Mouse (Mus musculus) heart, embryonic 10.5 days (tissue): Measurements from ENCODE around the gene Tecpr1. TPM values are rescaled to one million over a fixed set of nuclear protein-coding genes. Genes with fewer than 3 reads are reported as not detected.

Source experiments
- DNase-seq: peaks from one replicate; pipeline ENCODE4 v3.0.0-alpha.2; 2017; ENCODE audit warnings: low spot score
- H3K27ac ChIP-seq: fragments of 300-500 bp; sonication (generic); 2 replicates; pipeline ENCODE4 v1.5.1; 2016; ENCODE audit warnings: mild to moderate bottlenecking
- H3K27me3 ChIP-seq: fragments of 300-500 bp; sonication (generic); 2 replicates; pipeline ENCODE4 v1.6.1; 2016; ENCODE audit warnings: mild to moderate bottlenecking; ENCODE audit not compliant: poor library complexity, insufficient read depth, severe bottlenecking
- H3K36me3 ChIP-seq: fragments of 300-500 bp; sonication (generic); 2 replicates; pipeline ENCODE4 v1.6.1; 2016; ENCODE audit warnings: mild to moderate bottlenecking, moderate library complexity
- H3K4me1 ChIP-seq: fragments of 300-500 bp; sonication (generic); 2 replicates; pipeline ENCODE4 v1.6.1; 2016; ENCODE audit warnings: mild to moderate bottlenecking
- H3K4me3 ChIP-seq: fragments of 300-500 bp; sonication (generic); 2 replicates; pipeline ENCODE4 v1.5.1; 2016; ENCODE audit warnings: mild to moderate bottlenecking, moderate library complexity
- H3K9me3 ChIP-seq: fragments of 300-500 bp; sonication (generic); 2 replicates; pipeline ENCODE4 v1.6.1; 2016; ENCODE audit warnings: mild to moderate bottlenecking, moderate library complexity
- WGBS: fragments of 180-500 bp; shearing (Covaris S2); methylation state at CpG from one replicate; pipeline ENCODE4 v1.1.7; 2016; 5-methylcytosine and 5-hydroxymethylcytosine counted together
- polyA plus RNA-seq: library from polyadenylated mRNA; unstranded; fragments of >200 nt; fragmentation: Nextera tagmentation; extraction: Ambion mirVana; gene quantifications from 2 replicates; pipeline ENCODE4 v1.2.1, GENCODE M21; 2016

The Tecpr1 gene
- polyA plus RNA-seq, 1 experiment from 2014 or later, result 15.1 TPM

GRCm38 (mm10) chr5:144200616-144201015 lies 22.8 kb downstream of the Tecpr1 start:
- Histone ChIP-seq H3K27me3 (no peaks in the 10 kb centered on the region), H3K36me3 (peaks cover 64% of the 10 kb centered on the region), H3K4me1 (peaks cover 10% of the 10 kb centered on the region; the same call in 1 of the 2 replicates), H3K27ac (no peak overlapping the region), H3K9me3 (0 out of 2 replicates have a peak, but pooled peaks cover 6% of the 10 kb centered on the region), H3K4me3 (no peak overlapping the region)
- DNase-seq, result no peak
- WGBS, result 87% methylated on average over 11 of the region's 11 CpGs

GRCm38 (mm10) chr5:144195567-144195966 lies 27.8 kb downstream of the Tecpr1 start:
- no peak overlapping the region for H3K27ac ChIP-seq
- WGBS, result 85% methylated on average over 8 of the region's 8 CpGs

GRCm38 (mm10) chr5:144194416-144194815 lies 29.0 kb downstream of the Tecpr1 start:
- Histone ChIP-seq H3K27me3 (no peaks in the 10 kb centered on the region), H3K9me3 (no peaks in the 10 kb centered on the region), H3K4me3 (no peak overlapping the region), H3K27ac (no peak overlapping the region), H3K4me1 (peaks cover 44% of the 10 kb centered on the region), H3K36me3 (peaks cover 17% of the 10 kb centered on the region; the same call in 1 of the 2 replicates)
- 70% methylated on average over 7 of the region's 7 CpGs for WGBS
- DNase-seq, result no peak

More at GRCm38 (mm10) chr5:144195567-144195966, 27.8 kb downstream of the Tecpr1 start:
- Histone ChIP-seq H3K4me3 (no peak overlapping the region), H3K9me3 (no peaks in the 10 kb centered on the region), H3K4me1 (peaks cover 37% of the 10 kb centered on the region), H3K36me3 (peaks cover 26% of the 10 kb centered on the region; the same call in 1 of the 2 replicates), H3K27me3 (no peaks in the 10 kb centered on the region)
- no peak for DNase-seq

GRCm38 (mm10) chr5:144192673-144193072 lies 30.7 kb downstream of the Tecpr1 start:
- no peak overlapping the region; the same call in 1 of the 2 replicates for H3K27ac ChIP-seq
- WGBS, result 89% methylated on average over 6 of the region's 6 CpGs
- peaks cover 7% of the 10 kb centered on the region; the same call in 1 of the 2 replicates for H3K36me3 ChIP-seq
- no peaks in the 10 kb centered on the region for H3K27me3 ChIP-seq
- no peak for DNase-seq
- no peak overlapping the region for H3K4me3 ChIP-seq
- H3K9me3 ChIP-seq, result no peaks in the 10 kb centered on the region
- H3K4me1 ChIP-seq, result peaks cover 56% of the 10 kb centered on the region

GRCm38 (mm10) chr5:144191026-144191425 lies 32.4 kb downstream of the Tecpr1 start:
- H3K4me1 ChIP-seq, result peaks cover 56% of the 10 kb centered on the region
- H3K9me3 ChIP-seq, result no peaks in the 10 kb centered on the region
- 0 out of 2 replicates have a peak, but pooled peaks cover 5% of the 10 kb centered on the region for H3K36me3 ChIP-seq
- peak overlapping the region; percentile 69 for H3K27ac ChIP-seq
- H3K4me3 ChIP-seq, result peak overlapping the region; percentile 56
- H3K27me3 ChIP-seq, result no peaks in the 10 kb centered on the region
- no peak for DNase-seq
- WGBS, result 42% methylated on average over 23 of the region's 23 CpGs

- 2% methylated on average over 22 of the region's 26 CpGs for WGBS
- peak within 1 kb of the TSS; percentile 70 for H3K27ac ChIP-seq
Measured at GRCm38 (mm10) chr5:144189950-144190583, 33.3 kb downstream of the Tecpr1 start, which contains the start of gene Bhlha15. TSS of gene Bhlha15 (plus strand) at chr5:144190286.

GRCm38 (mm10) chr5:144189327-144189726 lies 34.1 kb downstream of the Tecpr1 start:
- WGBS, result 36% methylated on average over 7 of the region's 7 CpGs
- no peak for DNase-seq
- Histone ChIP-seq H3K36me3 (peaks cover 17% of the 10 kb centered on the region), H3K4me3 (peak overlapping the region; percentile 56; the same call in 1 of the 2 replicates), H3K27me3 (no peaks in the 10 kb centered on the region), H3K27ac (peak overlapping the region; percentile 70; the same call in 1 of the 2 replicates), H3K4me1 (peaks cover 58% of the 10 kb centered on the region), H3K9me3 (no peaks in the 10 kb centered on the region)

More at GRCm38 (mm10) chr5:144189950-144190583, 33.3 kb downstream of the Tecpr1 start, which contains the start of gene Bhlha15:
- Histone ChIP-seq H3K27me3 (no peaks in the 10 kb centered on the region), H3K9me3 (no peaks in the 10 kb centered on the region), H3K4me3 (peak within 1 kb of the TSS; percentile 56), H3K4me1 (peaks cover 56% of the 10 kb centered on the region), H3K36me3 (peaks cover 14% of the 10 kb centered on the region)
- peak; percentile 91 for DNase-seq

- 81% methylated on average over 6 of the region's 6 CpGs for WGBS
- H3K9me3 ChIP-seq, result no peaks in the 10 kb centered on the region
- peaks cover 20% of the 10 kb centered on the region for H3K36me3 ChIP-seq
- H3K27me3 ChIP-seq, result no peaks in the 10 kb centered on the region
- no peak for DNase-seq
- no peak overlapping the region for H3K4me3 ChIP-seq
- peaks cover 57% of the 10 kb centered on the region for H3K4me1 ChIP-seq
- H3K27ac ChIP-seq, result no peak overlapping the region
Measured at GRCm38 (mm10) chr5:144188422-144188821, 35.0 kb downstream of the Tecpr1 start.

GRCm38 (mm10) chr5:144184350-144185045 lies 38.9 kb downstream of the Tecpr1 start:
- Histone ChIP-seq H3K27me3 (no peaks in the 10 kb centered on the region), H3K27ac (no peak overlapping the region), H3K4me3 (no peak overlapping the region), H3K36me3 (peaks cover 24% of the 10 kb centered on the region), H3K9me3 (no peaks in the 10 kb centered on the region), H3K4me1 (peaks cover 42% of the 10 kb centered on the region)
- WGBS, result 90% methylated on average over 21 of the region's 21 CpGs
- DNase-seq, result no peak

- Histone ChIP-seq H3K27ac (no peak overlapping the region), H3K27me3 (no peaks in the 10 kb centered on the region), H3K4me3 (no peak overlapping the region), H3K4me1 (peaks cover 35% of the 10 kb centered on the region), H3K36me3 (peaks cover 31% of the 10 kb centered on the region), H3K9me3 (no peaks in the 10 kb centered on the region)
- 74% methylated on average over 7 of the region's 7 CpGs for WGBS
- no peak for DNase-seq
Measured at GRCm38 (mm10) chr5:144183647-144184335, 39.6 kb downstream of the Tecpr1 start.

- no peaks in the 10 kb centered on the region for H3K27me3 ChIP-seq
- 17% methylated on average over 8 of the region's 8 CpGs for WGBS
- H3K4me1 ChIP-seq, result peaks cover 30% of the 10 kb centered on the region
- no peaks in the 10 kb centered on the region for H3K9me3 ChIP-seq
- H3K36me3 ChIP-seq, result peaks cover 35% of the 10 kb centered on the region
- no peak for DNase-seq
- 0 out of 2 replicates have a peak overlapping the region, but pooled peaks have one; percentile 75 for H3K27ac ChIP-seq
- no peak overlapping the region for H3K4me3 ChIP-seq
Measured at GRCm38 (mm10) chr5:144183248-144183559, 40.2 kb downstream of the Tecpr1 start.

- Histone ChIP-seq H3K4me3 (no peak overlapping the region), H3K27ac (peak overlapping the region; percentile 75; the same call in 1 of the 2 replicates), H3K36me3 (peaks cover 40% of the 10 kb centered on the region), H3K4me1 (peaks cover 35% of the 10 kb centered on the region), H3K9me3 (no peaks in the 10 kb centered on the region), H3K27me3 (no peaks in the 10 kb centered on the region)
- DNase-seq, result no peak
- WGBS, result 17% methylated on average over 20 of the region's 20 CpGs
Measured at GRCm38 (mm10) chr5:144182542-144183247, 40.7 kb downstream of the Tecpr1 start.
